Mouse (Mus musculus) midbrain, embryonic 11.5 days (tissue): ENCODE data around the gene Prkag2. TPM values are rescaled to one million over a fixed set of nuclear protein-coding genes. Genes with fewer than 3 reads are reported as not detected.

Experiments used
- ATAC-seq: fragments of 200-750 bp; cut with Nextera tagmentation; 2 replicates; pipeline ENCODE4 v1.8.0; 2017; ENCODE audit warnings: moderate TSS enrichment, moderate library complexity; ENCODE audit not compliant: low FRiP score
- DNase-seq: peaks from one replicate; pipeline ENCODE4 v3.0.0; 2015; ENCODE audit warnings: low spot score; ENCODE audit errors: missing footprints
- H3K27ac ChIP-seq: fragments of 300-500 bp; sonication (generic); 2 replicates; pipeline ENCODE4 v1.5.1; 2014; ENCODE audit warnings: low read depth, low read length
- H3K27me3 ChIP-seq: fragments of 300-500 bp; sonication (generic); 2 replicates; pipeline ENCODE4 v1.6.1; 2014; ENCODE audit warnings: mild to moderate bottlenecking, low read length, moderate library complexity, mixed read lengths; ENCODE audit not compliant: control insufficient read depth, insufficient read depth
- H3K36me3 ChIP-seq: fragments of 300-500 bp; sonication (generic); 2 replicates; pipeline ENCODE4 v1.6.1; 2014; ENCODE audit warnings: mild to moderate bottlenecking, low read length, moderate library complexity, mixed read lengths; ENCODE audit not compliant: control insufficient read depth, insufficient read depth
- H3K4me1 ChIP-seq: fragments of 300-500 bp; sonication (generic); 2 replicates; pipeline ENCODE4 v1.6.1; 2014; ENCODE audit warnings: low read length; ENCODE audit not compliant: control insufficient read depth, insufficient read depth
- H3K4me2 ChIP-seq: fragments of 300-500 bp; sonication (generic); 2 replicates; pipeline ENCODE4 v1.6.1; 2014; ENCODE audit warnings: mild to moderate bottlenecking, moderate library complexity
- H3K4me3 ChIP-seq: fragments of 300-500 bp; sonication (generic); 2 replicates; pipeline ENCODE4 v1.5.1; 2014; ENCODE audit warnings: low read depth, low read length
- H3K9ac ChIP-seq: fragments of 300-500 bp; sonication (generic); 2 replicates; pipeline ENCODE4 v1.6.1; 2014; ENCODE audit warnings: low read length
- H3K9me3 ChIP-seq: fragments of 300-500 bp; sonication (generic); 2 replicates; pipeline ENCODE4 v1.6.1; 2016; ENCODE audit warnings: low read length; ENCODE audit not compliant: control insufficient read depth
- whole genome bisulfite sequencing: fragments of 180-500 bp; shearing (Covaris S2); extraction: QIAGEN DNeasy Blood & Tissue Kit; methylation state at CpG from one replicate; pipeline ENCODE4 v1.1.7; 2014; 5-methylcytosine and 5-hydroxymethylcytosine counted together
- polyA plus RNA-seq: library from polyadenylated mRNA; unstranded; fragments of >200 nt; fragmentation: Nextera tagmentation; extraction: Ambion mirVana; gene quantifications from 2 replicates; pipeline ENCODE4 v1.2.1, GENCODE M21; 2014

The Prkag2 gene
- polyA plus RNA-seq, 1 experiment from 2014 or later: 59.8 TPM

DNA sequence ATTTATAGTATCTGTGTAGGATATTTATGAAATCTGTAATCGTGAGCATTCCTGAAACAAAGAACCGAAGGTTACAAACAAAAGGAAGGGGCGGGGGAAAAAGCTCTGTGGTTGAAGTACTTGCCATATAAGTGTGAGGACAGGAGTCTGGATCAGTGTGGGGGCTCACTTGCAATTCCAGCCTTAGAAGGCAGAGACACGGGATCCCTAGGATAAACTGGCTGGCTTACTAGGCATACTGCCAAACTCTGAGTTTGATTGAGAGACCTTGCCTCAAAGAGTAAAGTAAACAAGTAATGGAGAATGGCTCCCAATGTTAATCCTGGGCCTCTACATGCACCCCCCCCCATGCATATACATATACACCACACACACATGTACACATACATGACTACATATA lies 221.7 kb downstream of the Prkag2 start:
- DNase-seq (no peak), ATAC-seq (no peak)
- 95% methylated on average over 4 of the region's 4 CpGs for WGBS
- Histone ChIP-seq H3K27me3 (no peaks in the 10 kb centered on the region), H3K4me2 (no peak overlapping the region), H3K27ac (no peak overlapping the region), H3K9me3 (no peaks in the 10 kb centered on the region), H3K4me1 (no peaks in the 10 kb centered on the region), H3K9ac (no peak overlapping the region), H3K4me3 (no peak overlapping the region), H3K36me3 (no peaks in the 10 kb centered on the region; the same call in none of the 2 replicates)

DNA sequence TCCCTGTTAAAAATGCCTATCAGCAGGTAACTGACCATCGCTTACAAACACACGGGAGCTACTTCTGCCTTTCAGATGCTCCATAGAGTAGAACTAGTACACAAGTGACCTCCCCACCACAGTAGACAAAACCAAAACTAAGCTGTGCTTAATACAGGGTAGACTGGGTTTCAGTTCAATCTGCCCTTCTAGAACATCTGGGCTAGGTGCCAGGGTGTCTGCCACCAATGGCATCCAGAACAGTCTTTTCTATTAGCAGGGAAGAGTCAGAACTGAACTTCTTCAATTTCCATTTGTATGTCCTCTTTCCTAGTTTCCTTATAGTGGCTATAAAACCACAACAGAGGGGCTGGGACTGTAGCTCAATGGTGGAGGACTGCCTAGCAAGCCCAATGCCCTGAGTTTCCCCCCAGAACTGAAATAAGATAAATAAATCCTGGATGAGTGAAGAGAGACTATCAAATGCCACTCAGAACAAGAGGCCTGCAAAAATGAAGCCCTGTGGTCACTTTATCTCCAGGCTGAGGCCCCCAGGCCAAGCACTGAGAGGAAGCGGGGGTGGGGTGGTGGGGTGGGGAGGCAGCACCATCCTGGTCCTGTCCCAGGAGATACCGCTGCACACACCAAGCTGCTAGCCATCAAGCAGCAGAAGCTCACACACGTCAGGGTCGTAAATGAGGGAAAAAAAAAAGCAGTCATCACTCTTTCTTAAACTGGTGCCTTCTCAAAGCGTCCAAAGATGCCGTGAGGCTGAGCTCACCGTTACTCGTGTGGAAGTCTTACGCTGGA lies 222.4 kb downstream of the Prkag2 start:
- Histone ChIP-seq H3K27me3 (no peaks in the 10 kb centered on the region), H3K4me3 (no peak overlapping the region), H3K4me1 (no peaks in the 10 kb centered on the region), H3K4me2 (no peak overlapping the region), H3K9ac (no peak overlapping the region), H3K36me3 (no peaks in the 10 kb centered on the region; the same call in none of the 2 replicates), H3K27ac (no peak overlapping the region), H3K9me3 (no peaks in the 10 kb centered on the region)
- DNase-seq: no peak
- 88% methylated on average over 11 of the region's 11 CpGs for WGBS
- ATAC-seq: no peak

- Histone ChIP-seq H3K36me3 (no peaks in the 10 kb centered on the region; the same call in none of the 2 replicates), H3K27me3 (no peaks in the 10 kb centered on the region), H3K4me1 (no peaks in the 10 kb centered on the region), H3K4me3 (no peak overlapping the region), H3K9ac (no peak overlapping the region), H3K9me3 (no peaks in the 10 kb centered on the region), H3K27ac (no peak overlapping the region), H3K4me2 (no peak overlapping the region)
- no peak for DNase-seq
- ATAC-seq: no peak
- 92% methylated on average over 9 of the region's 9 CpGs for WGBS
Measured at GRCm38 (mm10) chr5:24876653-24877052, 223.8 kb downstream of the Prkag2 start.

GRCm38 (mm10) chr5:24874111-24874510 lies 226.3 kb downstream of the Prkag2 start:
- Histone ChIP-seq H3K9me3 (no peaks in the 10 kb centered on the region), H3K27me3 (no peaks in the 10 kb centered on the region), H3K36me3 (no peaks in the 10 kb centered on the region; the same call in none of the 2 replicates), H3K4me1 (peaks cover 3% of the 10 kb centered on the region; the same call in 1 of the 2 replicates), H3K4me3 (no peak overlapping the region), H3K4me2 (no peak overlapping the region), H3K27ac (no peak overlapping the region), H3K9ac (no peak overlapping the region)
- ATAC-seq: no peak
- 93% methylated on average over 4 of the region's 4 CpGs for WGBS
- no peak for DNase-seq

- Histone ChIP-seq H3K27me3 (no peaks in the 10 kb centered on the region), H3K27ac (no peak overlapping the region), H3K36me3 (no peaks in the 10 kb centered on the region; the same call in 1 of the 2 replicates), H3K4me2 (no peak overlapping the region), H3K4me1 (peaks cover 3% of the 10 kb centered on the region; the same call in 1 of the 2 replicates), H3K9me3 (no peaks in the 10 kb centered on the region), H3K4me3 (no peak overlapping the region), H3K9ac (no peak overlapping the region)
- DNase-seq (no peak), ATAC-seq (no peak)
- 70% methylated on average over 6 of the region's 6 CpGs for WGBS
Measured at GRCm38 (mm10) chr5:24873221-24873620, 227.2 kb downstream of the Prkag2 start.

DNA sequence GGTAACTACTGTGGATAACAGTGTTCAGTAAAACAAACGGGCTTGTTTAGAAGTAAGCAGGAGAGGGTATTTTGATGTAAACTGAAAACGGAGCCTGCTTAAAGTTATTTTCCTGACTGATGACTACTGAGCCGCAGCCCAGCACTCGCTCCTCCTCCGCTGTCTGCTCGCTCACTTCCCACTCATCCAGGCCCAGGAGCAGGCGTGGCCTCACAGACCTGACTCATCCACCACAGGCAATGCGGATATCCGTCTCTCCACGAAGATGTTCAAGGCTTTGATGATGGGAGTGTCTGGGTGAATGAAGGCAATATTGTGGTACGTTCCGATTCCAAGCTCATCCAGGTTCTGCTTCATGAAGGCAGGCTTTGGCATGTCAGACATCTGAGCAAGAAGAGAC lies 229.2 kb downstream of the Prkag2 start:
- no peak for DNase-seq
- Histone ChIP-seq H3K4me1 (peaks cover 3% of the 10 kb centered on the region; the same call in 1 of the 2 replicates), H3K9ac (no peak overlapping the region), H3K4me3 (no peak overlapping the region), H3K9me3 (no peaks in the 10 kb centered on the region), H3K4me2 (no peak overlapping the region), H3K27me3 (no peaks in the 10 kb centered on the region), H3K27ac (no peak overlapping the region), H3K36me3 (peaks cover 4% of the 10 kb centered on the region)
- WGBS: 90% methylated on average over 12 of the region's 12 CpGs
- ATAC-seq: no peak

GRCm38 (mm10) chr5:24869796-24870289 lies 230.6 kb downstream of the Prkag2 start:
- no peaks in the 10 kb centered on the region for H3K9me3 ChIP-seq
- DNase-seq (no peak), ATAC-seq (no peak)
- WGBS: 74% methylated on average over 11 of the region's 11 CpGs
- H3K9ac ChIP-seq: no peak overlapping the region
- H3K4me1 ChIP-seq: peaks cover 3% of the 10 kb centered on the region; the same call in 1 of the 2 replicates
- H3K4me2 ChIP-seq: no peak overlapping the region
- H3K27ac ChIP-seq: no peak overlapping the region
- no peak overlapping the region for H3K4me3 ChIP-seq
- H3K36me3 ChIP-seq: peaks cover 4% of the 10 kb centered on the region
- H3K27me3 ChIP-seq: no peaks in the 10 kb centered on the region

- DNase-seq (no peak), ATAC-seq (no peak)
- Histone ChIP-seq H3K27ac (no peak overlapping the region), H3K4me3 (no peak overlapping the region), H3K4me2 (no peak overlapping the region), H3K27me3 (no peaks in the 10 kb centered on the region), H3K9ac (no peak overlapping the region), H3K4me1 (no peaks in the 10 kb centered on the region), H3K36me3 (peaks cover 4% of the 10 kb centered on the region; the same call in 1 of the 2 replicates), H3K9me3 (no peaks in the 10 kb centered on the region)
- WGBS: 85% methylated on average over 12 of the region's 12 CpGs
Measured at GRCm38 (mm10) chr5:24863804-24864203, 236.6 kb downstream of the Prkag2 start.

GRCm38 (mm10) chr5:24861449-24861930 lies 239.0 kb downstream of the Prkag2 start:
- H3K36me3 ChIP-seq: no peaks in the 10 kb centered on the region
- DNase-seq: no peak
- H3K27me3 ChIP-seq: no peaks in the 10 kb centered on the region
- no peaks in the 10 kb centered on the region for H3K9me3 ChIP-seq
- 89% methylated on average over 9 of the region's 9 CpGs for WGBS
- no peak overlapping the region for H3K9ac ChIP-seq
- no peak for ATAC-seq
- H3K4me2 ChIP-seq: no peak overlapping the region
- H3K27ac ChIP-seq: no peak overlapping the region
- H3K4me3 ChIP-seq: no peak overlapping the region
- no peaks in the 10 kb centered on the region for H3K4me1 ChIP-seq
